Mouse (Mus musculus): ENCODE data around the gene Pigyl. TPM values are rescaled to one million over a fixed set of nuclear protein-coding genes. Genes with fewer than 3 reads are reported as not detected.

The Pigyl gene
- total RNA-seq (2014; rRNA removed): 20.5 and 37.1 TPM in 2 replicates
- 109 and 111 TPM in 2 replicates for polyA plus RNA-seq (2015; fragmentation: Nextera tagmentation; extraction: Ambion mirVana)

DNA sequence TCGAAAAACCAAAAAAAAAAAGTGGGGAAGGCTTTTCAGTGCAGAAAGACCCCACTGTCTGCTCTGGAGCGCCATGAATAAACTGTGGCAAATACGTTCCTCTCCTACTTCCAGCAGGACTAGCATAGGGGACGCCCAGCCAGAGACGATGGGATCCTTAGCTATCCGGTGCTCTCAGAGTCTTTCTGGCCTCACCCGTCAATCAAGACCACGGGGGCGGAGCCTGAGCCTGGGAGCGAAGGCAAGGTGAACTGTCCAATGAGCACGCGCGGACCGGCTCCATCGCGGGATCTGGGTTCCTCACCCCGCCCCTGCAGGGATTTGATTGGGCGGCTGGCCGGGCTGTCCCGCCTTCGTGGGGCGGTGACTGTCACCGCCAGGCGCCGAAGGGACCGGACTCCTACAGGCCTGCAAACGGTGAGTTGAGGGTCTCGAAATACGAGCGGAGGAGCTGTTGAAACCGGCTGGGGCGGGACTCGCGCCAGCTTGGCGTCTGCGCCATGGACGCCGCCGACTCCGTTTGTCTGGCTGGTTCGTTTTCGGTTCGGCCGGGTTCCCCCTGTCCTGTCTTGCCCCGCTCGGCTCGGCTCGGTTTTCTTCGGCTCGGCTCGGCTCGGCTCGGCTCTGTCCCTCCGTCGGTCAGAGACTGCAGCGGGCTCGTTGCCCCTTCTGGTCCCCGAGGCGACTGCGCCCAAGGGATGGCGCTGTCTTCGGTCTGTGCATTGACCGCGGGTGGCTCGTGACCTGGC lies at the start of gene Pigyl:
Gene Pigyl (plus strand): TSS at position 350 of the 749 bp plus-strand sequence.
- Histone ChIP-seq H3K9me3 (ENCODE audit: low read length) (no peaks in the 10 kb centered on the region), H3K27me3 (ENCODE audit: insufficient read depth, low read length) (no peaks in the 10 kb centered on the region), H3K4me2 (ENCODE audit: low read depth, low read length) (peak within 1 kb of the TSS; percentile 64), H3K4me3 (ENCODE audit: low read length) (peak within 1 kb of the TSS; percentile 71), H3K27ac (peak within 1 kb of the TSS; percentile 96), H3K4me1 (ENCODE audit: insufficient read depth, low read length) (0 out of 2 replicates have a peak, but pooled peaks cover 3% of the 10 kb centered on the region), H3K36me3 (ENCODE audit: insufficient read depth, low read length) (no peaks in the 10 kb centered on the region), H3K9ac (replicated peaks; ENCODE audit: low read length) (peak within 1 kb of the TSS; percentile 81)
- peak; percentile 59 for TF ChIP-seq CTCF (IDR thresholded peaks at IDR 0.05; ENCODE audit: low read depth)
- peak; percentile 99 for DNase-seq (ENCODE audit: low spot score)
- WGBS: under 1% methylated on average over 60 of the region's 65 CpGs
- peak; percentile 99 for ATAC-seq

DNA sequence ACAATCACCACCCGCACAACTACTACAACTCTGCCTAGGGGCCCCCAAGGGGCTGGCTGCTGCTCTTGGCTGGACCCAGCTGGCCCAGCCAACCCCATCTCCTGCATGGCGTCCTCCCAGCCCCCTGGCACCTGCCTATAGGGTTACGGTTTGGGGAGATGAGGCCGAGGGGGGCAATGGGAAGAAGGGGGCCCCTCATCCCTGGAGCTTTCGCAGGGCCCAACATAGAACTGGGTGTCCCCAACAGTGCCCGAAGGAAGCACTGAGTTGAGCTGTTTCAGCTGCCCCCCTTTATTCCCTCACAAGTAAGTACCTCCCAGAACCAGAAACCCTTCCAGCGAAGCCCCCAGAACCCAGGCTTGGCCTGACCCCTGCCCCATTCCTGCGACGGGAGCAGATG lies 48.5 kb upstream of the Pigyl start:
- WGBS: 90% methylated on average over 9 of the region's 9 CpGs
- ATAC-seq: 0 out of 2 replicates have a peak, but pooled peaks have one; percentile 13

GRCm38 (mm10) chr9:22115635-22116034 lies 41.0 kb upstream of the Pigyl start:
- 76% methylated on average over 4 of the region's 4 CpGs for WGBS
- peak overlapping the region; percentile 89 for H3K4me2 ChIP-seq (ENCODE audit: low read depth, low read length)
- H3K27me3 ChIP-seq (ENCODE audit: insufficient read depth, low read length): no peaks in the 10 kb centered on the region
- H3K4me1 ChIP-seq (ENCODE audit: insufficient read depth, low read length): peaks cover 14% of the 10 kb centered on the region
- peaks cover 23% of the 10 kb centered on the region for H3K36me3 ChIP-seq (ENCODE audit: insufficient read depth, low read length)
- peak overlapping the region; percentile 79; the same call in 1 of the 2 replicates for H3K27ac ChIP-seq
- no peak for ATAC-seq
- no peak for TF ChIP-seq CTCF (IDR thresholded peaks at IDR 0.05; ENCODE audit: low read depth)
- no peak for DNase-seq (ENCODE audit: low spot score)
- H3K9ac ChIP-seq (replicated peaks; ENCODE audit: low read length): peak overlapping the region; percentile 80
- peak overlapping the region; percentile 89 for H3K4me3 ChIP-seq (ENCODE audit: low read length)
- no peaks in the 10 kb centered on the region for H3K9me3 ChIP-seq (ENCODE audit: low read length)

More for the DNA sequence above, 48.5 kb upstream of the Pigyl start:
- H3K4me3 ChIP-seq (ENCODE audit: low read length): no peak overlapping the region
- no peak overlapping the region for H3K9ac ChIP-seq (replicated peaks; ENCODE audit: low read length)
- no peak overlapping the region for H3K27ac ChIP-seq
- no peak for DNase-seq (ENCODE audit: low spot score)
- TF ChIP-seq CTCF (IDR thresholded peaks at IDR 0.05; ENCODE audit: low read depth): no peak
- H3K4me1 ChIP-seq (ENCODE audit: insufficient read depth, low read length): no peaks in the 10 kb centered on the region
- no peak overlapping the region for H3K4me2 ChIP-seq (ENCODE audit: low read depth, low read length)
- peaks cover 14% of the 10 kb centered on the region for H3K36me3 ChIP-seq (ENCODE audit: insufficient read depth, low read length)
- no peaks in the 10 kb centered on the region for H3K9me3 ChIP-seq (ENCODE audit: low read length)
- no peaks in the 10 kb centered on the region for H3K27me3 ChIP-seq (ENCODE audit: insufficient read depth, low read length)

- WGBS: 9% methylated on average over 15 of the region's 15 CpGs
- ATAC-seq: 0 out of 2 replicates have a peak, but pooled peaks have one; percentile 17
- H3K9ac ChIP-seq (replicated peaks; ENCODE audit: low read length): peak overlapping the region; percentile 80
- H3K36me3 ChIP-seq (ENCODE audit: insufficient read depth, low read length): peaks cover 23% of the 10 kb centered on the region
- peak overlapping the region; percentile 79; the same call in 1 of the 2 replicates for H3K27ac ChIP-seq
- peak overlapping the region; percentile 89 for H3K4me2 ChIP-seq (ENCODE audit: low read depth, low read length)
- no peak for TF ChIP-seq CTCF (IDR thresholded peaks at IDR 0.05; ENCODE audit: low read depth)
- H3K4me1 ChIP-seq (ENCODE audit: insufficient read depth, low read length): peaks cover 14% of the 10 kb centered on the region
- H3K27me3 ChIP-seq (ENCODE audit: insufficient read depth, low read length): no peaks in the 10 kb centered on the region
- H3K4me3 ChIP-seq (ENCODE audit: low read length): peak overlapping the region; percentile 89
- peak; percentile 43 for DNase-seq (ENCODE audit: low spot score)
- H3K9me3 ChIP-seq (ENCODE audit: low read length): no peaks in the 10 kb centered on the region
Observed at GRCm38 (mm10) chr9:22116086-22116485, 40.6 kb upstream of the Pigyl start.

- peaks cover 22% of the 10 kb centered on the region for H3K36me3 ChIP-seq (ENCODE audit: insufficient read depth, low read length)
- ATAC-seq (peak; percentile 97), DNase-seq (ENCODE audit: low spot score) (peak; percentile 98)
- H3K9me3 ChIP-seq (ENCODE audit: low read length): no peaks in the 10 kb centered on the region
- peaks cover 14% of the 10 kb centered on the region for H3K4me1 ChIP-seq (ENCODE audit: insufficient read depth, low read length)
- peak within 1 kb of the TSS; percentile 79 for H3K27ac ChIP-seq
- H3K4me2 ChIP-seq (ENCODE audit: low read depth, low read length): peak within 1 kb of the TSS; percentile 89
- no peaks in the 10 kb centered on the region for H3K27me3 ChIP-seq (ENCODE audit: insufficient read depth, low read length)
- under 1% methylated on average over 52 of the region's 52 CpGs for WGBS
- TF ChIP-seq CTCF (IDR thresholded peaks at IDR 0.05; ENCODE audit: low read depth): 0 out of 2 replicates have a peak, but pooled peaks have one; percentile 16
- peak within 1 kb of the TSS; percentile 89 for H3K4me3 ChIP-seq (ENCODE audit: low read length)
- peak within 1 kb of the TSS; percentile 80 for H3K9ac ChIP-seq (replicated peaks; ENCODE audit: low read length)
Observed at GRCm38 (mm10) chr9:22116740-22117426, 39.8 kb upstream of the Pigyl start, which contains the start of gene Elof1. Gene Elof1, minus strand, starts transcription at chr9:22117172.

GRCm38 (mm10) chr9:22117754-22118456 lies 38.7 kb upstream of the Pigyl start:
- ATAC-seq (no peak), DNase-seq (ENCODE audit: low spot score) (peak; percentile 83)
- Histone ChIP-seq H3K9me3 (ENCODE audit: low read length) (no peaks in the 10 kb centered on the region), H3K4me1 (ENCODE audit: insufficient read depth, low read length) (peaks cover 14% of the 10 kb centered on the region), H3K9ac (replicated peaks; ENCODE audit: low read length) (peak overlapping the region; percentile 50), H3K27ac (no peak overlapping the region), H3K36me3 (ENCODE audit: insufficient read depth, low read length) (peaks cover 12% of the 10 kb centered on the region), H3K27me3 (ENCODE audit: insufficient read depth, low read length) (no peaks in the 10 kb centered on the region), H3K4me2 (ENCODE audit: low read depth, low read length) (peak overlapping the region; percentile 89), H3K4me3 (ENCODE audit: low read length) (peak overlapping the region; percentile 89)
- 48% methylated on average over 10 of the region's 10 CpGs for WGBS
- peak; percentile 75 for TF ChIP-seq CTCF (IDR thresholded peaks at IDR 0.05; ENCODE audit: low read depth)

Data from hindbrain, postnatal 0 days (tissue).